Mouse (Mus musculus): Measurements from ENCODE around the gene Armt1. TPM values are rescaled to one million over a fixed set of nuclear protein-coding genes. Genes with fewer than 3 reads are reported as not detected.
A peak's percentile ranks its signal among the peaks of the same experiment; 100 is the strongest.

The Armt1 gene
- 10 to 100 TPM; 13.2 to 19.1 TPM for total RNA-seq (2021)
- long read RNA-seq, experiment 1, transcript Armt1-201 (5 exons, 2,429 nt): major isoform, 8 of 14 reads
- long read RNA-seq, experiment 1, partial matches to known transcripts: 2 of 14 reads
- long read RNA-seq, experiment 1, other reads (novel, unspliced or antisense): 4 of 14 reads
- long read RNA-seq, experiment 2, full-length matches to known transcripts: 10 of 17 reads
- long read RNA-seq, experiment 2, partial matches to known transcripts: 2 of 17 reads
- long read RNA-seq, experiment 2, other reads (novel, unspliced or antisense): 5 of 17 reads

DNA sequence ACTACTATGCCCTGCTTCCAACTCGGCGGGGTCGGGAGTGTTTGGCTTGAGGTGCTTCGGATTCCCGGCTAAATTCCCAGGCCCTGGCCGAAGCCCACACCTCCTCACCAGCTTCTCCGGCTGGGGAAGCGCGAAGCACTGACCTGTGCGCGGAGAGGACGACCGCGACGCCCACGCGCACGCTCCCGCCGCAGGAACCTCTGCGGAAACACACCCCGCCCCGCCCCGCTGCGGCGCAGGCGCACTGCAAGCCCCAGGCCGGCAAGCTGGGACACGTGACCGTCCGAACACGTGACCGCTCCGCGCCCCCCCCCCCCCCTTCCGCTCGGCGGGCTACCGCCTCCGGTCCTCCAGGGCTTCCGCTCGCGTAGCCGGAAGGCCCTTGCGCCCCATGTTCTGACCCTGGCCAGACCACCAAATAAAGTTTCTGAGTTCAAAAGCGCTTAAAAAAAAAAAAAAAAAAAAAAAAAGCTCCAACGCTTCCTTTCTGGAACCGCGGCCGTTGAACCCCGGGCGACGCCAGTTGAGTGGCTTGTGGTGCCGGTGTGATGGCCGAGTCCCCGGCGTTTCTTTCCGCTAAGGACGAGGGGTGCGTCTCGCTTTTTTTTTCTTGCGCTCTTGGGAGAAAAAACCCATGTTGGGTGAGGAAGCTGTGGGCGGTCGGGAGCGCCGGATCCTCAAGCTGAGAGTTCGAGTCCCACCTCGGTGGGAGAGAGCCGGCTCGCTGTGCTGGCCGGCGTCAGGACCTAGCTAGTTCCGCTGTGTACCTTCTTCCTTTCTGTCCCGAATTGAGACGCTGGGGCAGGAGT, at the start of gene Armt1, which contains the start of gene Rmnd1:
Gene Armt1 (plus strand): TSS at position 345 of the 809 bp plus-strand sequence.
Gene Rmnd1 (minus strand): TSS at position 266 of the 809 bp plus-strand sequence.
- DNase-seq: peak; percentile 97

DNA sequence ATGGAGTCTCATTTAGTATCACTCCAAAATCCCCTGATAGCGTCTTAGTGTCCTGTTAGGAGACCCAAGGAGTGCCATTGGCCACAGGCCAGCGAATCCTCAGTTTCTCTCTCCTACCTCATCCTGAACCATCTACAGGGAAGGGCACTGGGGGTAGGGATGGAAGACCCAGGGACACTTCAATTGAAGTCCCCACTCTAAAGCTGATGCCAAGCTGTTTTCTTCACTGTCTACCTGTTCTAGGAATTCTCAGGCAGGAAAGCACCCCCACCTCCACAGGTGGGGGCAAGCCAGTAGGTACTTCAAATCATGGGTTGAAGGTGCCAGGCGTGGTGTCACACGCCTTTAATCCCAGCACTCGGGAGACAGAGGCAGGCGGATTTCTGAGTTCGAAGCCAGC, 48.0 kb upstream of the Armt1 start:
- DNase-seq: no peak

DNA sequence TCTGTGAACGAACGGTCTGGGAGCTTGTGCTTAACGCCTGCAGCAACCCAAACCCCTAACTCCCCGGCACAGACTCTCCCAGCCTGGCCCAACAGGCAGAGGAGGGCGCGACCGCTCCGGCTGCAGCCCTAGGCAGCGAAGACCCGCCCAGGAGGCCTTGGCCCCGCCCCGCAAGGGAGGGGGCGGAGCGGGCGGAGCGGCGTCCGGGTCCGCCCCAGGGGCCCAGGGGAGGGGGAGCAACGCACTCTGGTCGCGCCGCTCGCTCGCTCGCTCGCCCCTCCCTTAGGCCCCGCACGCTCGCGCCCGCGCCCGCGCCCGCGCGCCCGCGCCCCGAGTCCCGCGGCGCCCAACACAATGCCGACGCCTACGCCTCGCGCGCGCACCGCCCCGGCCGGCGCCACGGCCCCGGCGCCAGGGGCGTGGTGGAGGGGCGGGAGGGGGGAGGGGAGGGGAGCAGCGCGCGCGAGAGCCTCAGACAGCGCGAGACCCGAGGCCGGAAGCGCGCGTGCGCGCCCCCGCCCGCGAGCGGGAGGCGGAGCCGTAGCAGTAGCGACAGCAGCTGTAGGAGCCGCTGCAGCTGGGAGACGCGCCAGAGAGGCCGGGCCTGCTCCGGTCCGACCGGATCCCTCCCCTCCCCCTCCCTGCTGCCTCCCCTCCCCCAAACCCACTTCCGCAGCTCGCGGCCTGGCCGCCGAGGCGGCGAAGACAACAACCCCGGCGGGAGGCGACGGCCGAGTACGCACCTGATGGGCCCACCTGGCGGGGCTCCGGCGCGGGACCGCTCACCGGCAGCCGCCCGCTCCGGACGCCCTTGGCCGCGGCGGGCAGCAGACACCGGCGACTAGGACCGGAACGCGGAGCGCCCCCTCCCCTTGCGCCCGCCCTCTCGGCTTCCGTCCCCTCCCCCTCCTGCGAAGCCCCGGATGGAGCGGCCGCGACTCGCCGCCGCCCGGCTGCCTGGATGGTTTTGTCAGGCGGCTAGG, 45.4 kb upstream of the Armt1 start:
- peak; percentile 97 for DNase-seq

DNA sequence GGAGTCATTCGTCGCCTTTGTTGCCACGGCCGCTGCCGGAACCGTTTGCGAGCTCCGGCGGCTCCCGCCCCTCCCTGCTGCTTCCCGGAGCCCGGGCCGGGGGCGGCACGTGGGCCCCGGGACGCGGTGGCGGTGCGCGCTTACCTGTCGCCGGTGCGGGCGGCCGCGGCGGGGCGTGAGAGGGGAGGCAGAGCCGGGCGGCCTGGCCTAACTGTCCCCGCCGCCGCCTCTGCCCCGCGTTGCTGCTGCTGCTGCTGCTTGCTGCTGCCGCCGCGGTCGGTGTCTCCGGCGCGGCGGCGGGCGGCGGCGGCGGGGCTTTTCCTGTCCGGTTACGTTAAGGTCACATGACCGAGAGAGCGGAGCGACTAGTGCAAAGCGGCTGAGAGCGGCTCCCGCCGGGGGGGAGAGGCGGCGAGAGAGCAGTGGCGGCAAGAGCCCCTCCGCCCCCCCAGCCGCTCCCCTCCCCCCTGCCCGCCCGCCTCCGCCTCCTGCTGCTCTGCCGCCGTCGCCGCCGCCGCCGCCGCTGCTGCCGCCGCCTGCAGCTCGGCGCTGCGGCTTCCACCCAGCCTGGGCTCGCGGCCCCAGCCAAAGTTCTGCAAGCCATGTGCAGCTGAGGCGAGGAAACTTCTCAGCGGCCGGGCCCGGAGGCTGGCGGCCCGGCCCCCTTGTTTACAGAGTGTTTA, 44.4 kb upstream of the Armt1 start, which contains the start of gene Zbtb2:
Gene Zbtb2 (minus strand): TSS at position 408 of the 683 bp plus-strand sequence.
- peak; percentile 74 for DNase-seq

DNA sequence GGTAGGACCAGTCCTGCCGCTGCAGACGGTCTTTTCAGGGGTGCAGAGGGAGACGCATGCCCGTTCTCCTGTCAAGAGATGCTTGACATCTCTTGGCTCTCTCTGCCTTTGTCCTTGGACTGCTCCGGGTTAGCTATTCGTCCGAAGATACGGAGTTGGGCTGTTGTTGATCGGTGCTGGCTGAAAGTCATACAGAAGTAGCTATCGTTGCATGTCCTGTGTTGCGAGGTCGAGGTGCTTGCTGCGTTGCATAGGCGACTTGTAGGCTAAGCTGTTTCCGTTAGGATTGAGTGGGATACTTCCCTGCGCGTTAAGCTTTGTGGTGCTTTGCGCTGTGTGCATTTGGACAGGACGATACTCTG, 43.9 kb upstream of the Armt1 start:
- DNase-seq: no peak

DNA sequence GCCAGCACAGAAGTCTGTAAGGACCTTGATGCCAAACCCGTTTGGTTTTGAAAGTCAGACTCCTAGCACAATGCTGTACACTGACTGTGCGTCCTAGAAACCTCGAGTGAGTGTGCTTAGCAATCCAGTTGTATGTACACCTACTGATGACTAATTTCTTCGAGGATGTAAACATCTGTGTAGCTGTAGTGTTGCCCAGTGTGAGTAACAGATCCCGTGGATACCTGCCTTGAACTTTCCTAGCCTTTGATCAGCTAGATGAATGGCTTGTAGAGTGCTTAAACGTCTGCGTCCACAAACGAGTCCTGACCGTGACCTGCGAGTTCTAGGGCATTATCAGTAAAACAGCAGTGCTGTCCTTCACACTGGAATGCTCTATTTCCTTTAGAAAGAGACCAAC, 43.2 kb upstream of the Armt1 start:
- DNase-seq: peak; percentile 60

DNA sequence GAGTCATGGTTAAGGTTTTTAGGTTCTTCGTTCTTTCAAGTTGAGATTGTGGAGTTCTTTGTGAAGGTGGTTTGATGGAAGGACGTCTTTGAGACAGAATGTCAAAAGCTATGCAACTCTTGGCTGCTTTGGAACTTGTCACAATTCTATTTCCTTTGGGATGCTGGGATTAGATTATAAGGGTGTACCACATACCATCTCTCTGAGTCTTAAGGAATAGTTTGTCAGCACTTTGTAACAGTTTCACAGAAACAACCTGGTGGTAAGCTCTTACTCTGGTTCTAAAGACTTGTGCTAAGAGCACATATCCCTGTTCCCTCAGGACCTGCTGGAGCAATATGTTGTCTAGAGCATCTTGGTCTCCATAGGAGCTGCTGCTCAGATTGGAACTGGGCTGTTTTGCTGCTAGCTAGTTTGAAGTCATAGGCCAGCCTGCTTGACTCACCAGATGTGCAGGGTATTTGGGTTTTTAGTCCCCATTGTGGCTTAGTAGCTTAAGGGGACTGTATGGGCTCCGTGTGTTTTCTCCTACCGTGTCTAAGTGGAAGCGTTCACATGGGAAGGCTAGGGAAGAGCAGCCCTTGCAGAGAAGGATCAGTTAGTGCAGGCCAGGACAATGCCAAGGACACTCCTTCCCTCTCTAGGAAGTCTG, 42.7 kb upstream of the Armt1 start:
- no peak for DNase-seq

DNA sequence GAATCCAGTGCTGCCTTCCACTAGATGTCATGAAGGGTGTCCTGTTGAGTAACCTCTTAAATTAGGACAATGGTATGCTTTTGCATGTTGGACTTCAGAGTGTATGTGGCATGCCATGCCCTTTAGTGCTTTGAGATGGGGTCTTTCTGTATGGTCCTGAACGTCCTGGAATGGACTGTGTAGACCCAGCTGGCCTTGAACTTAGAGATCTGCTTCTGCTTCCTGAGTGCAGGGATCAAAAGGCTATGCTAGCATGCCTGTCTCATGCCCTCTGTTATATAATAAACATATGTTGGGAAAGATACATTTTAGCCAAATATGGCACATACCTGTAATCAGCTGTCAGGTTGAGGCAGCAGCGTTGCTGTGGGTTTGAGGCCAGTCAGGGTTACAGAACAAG, 41.7 kb upstream of the Armt1 start:
- DNase-seq: no peak

DNA sequence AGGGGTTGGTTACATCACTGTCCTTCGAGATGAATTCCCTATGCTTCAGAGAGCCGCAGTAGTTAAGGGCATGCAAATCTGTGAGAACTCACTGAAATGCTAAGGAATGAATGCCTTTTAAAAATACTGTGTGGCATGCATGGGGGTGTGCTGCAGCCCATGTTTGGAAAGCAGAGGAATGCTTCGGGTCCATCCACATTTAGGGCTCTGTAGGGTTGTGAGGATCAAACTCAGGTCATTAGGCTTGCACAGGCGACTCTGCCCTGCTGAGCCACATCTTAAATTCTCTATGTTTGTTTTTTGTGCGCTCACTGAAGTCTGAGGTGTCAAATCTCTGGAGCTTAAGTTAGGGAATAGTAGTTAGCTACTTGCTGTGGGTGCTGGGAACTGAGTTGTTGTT, 41.2 kb upstream of the Armt1 start:
- DNase-seq: no peak

DNA sequence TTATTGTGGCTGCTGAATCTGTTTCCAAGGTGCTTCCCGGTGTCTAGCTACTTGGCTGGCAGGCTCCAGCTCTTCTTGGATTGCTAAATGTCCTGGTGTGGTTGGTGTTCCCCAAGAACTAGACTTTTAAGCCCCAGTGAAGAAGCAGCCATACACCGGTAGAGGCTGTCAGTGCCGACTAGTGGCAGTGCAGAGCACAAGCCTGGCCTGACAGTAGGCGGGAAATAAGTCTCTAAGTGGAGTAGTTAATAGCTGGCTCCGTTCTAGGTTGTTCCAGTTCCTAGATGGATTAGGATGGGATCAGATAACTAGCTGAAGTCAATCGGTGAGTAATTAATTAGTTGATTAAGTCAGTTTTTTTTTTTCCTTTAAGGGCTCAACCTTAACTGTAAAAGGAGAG, 40.4 kb upstream of the Armt1 start:
- DNase-seq: peak; percentile 41

DNA sequence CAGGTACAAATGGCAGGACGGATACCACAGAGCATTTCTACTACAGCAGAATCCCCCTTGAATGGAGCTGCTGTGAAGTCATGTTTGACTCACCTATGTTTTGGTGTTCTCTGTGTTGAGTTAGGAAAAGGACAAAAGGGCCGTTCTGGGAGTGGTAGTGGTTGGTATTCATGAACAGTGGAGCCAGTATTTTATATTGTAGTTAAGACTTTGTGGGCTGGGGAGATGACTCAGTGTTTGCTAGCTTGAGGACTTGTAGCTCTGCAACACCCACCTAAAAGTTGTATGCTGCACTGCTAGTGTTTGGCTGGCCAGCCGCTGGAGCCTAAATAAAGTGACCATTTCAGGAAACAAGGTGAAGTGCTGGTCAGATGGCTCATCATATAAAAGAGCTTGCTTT, 36.9 kb upstream of the Armt1 start:
- DNase-seq: no peak

DNA sequence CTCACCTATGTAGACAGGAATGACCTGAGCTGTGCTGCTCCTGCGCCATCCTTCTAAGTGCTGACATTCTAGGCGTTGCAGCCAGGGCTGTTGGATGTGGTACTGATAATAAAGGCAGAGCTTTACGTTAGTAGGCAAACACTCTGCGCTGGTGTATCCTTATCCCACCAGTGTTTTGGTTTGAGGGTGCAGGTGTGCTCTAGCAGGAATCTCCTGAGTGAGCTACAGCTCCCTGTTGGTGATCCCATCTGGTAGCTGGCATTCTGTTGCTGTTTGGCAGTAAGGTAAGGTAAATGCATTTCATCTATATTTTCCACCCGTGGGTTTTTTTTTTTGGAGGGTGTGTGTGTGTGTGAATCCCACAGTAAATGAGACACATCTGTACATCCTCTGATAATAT, 34.2 kb upstream of the Armt1 start:
- DNase-seq: no peak

DNA sequence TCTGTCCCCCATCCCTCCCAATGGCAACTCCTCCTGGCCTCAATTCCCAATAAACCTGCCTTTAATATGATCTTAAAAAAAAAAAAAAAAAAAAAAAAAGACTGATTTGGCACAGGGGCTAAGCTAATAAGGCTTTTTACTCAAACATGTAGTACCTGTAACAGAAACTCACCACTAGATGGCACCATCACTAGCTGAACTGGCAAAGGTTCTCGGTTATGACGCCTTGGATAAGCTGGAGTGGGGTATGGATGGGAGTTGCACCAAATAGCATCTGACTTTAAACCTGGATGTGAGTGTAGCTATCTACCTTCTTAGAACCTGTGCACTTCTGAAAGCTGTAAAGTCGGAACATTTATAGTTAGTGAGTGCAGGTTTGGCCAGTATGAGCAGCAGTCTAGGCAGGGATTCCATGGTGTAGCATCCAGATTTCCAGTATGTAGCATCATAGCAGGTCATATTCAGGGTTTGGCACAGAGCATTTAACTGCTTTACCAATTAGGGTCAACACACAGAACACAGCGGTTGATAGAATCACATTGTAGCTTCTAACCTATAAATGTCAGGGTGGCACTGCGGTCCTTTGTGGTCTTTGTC, 27.3 kb upstream of the Armt1 start:
- DNase-seq: peak; percentile 56

DNA sequence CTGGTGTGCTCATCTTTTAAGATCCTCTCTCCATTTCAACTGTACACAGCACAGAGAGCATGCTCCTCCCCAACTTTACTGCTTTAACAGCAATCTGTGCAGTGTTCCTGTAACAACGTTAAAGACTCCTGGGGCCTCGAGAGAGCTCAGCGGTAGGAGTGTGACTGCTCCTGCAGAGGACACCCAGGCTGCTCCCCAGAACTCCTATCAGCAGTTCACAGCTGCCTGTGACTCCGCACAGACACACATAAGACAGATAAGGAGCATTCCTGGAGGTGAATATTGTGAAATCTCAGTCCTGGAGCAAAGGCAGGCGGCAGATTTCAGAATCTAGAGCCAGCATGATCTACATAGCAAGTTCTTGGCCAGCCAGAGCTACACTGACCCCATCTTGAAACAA, 26.8 kb upstream of the Armt1 start:
- DNase-seq: no peak

DNA sequence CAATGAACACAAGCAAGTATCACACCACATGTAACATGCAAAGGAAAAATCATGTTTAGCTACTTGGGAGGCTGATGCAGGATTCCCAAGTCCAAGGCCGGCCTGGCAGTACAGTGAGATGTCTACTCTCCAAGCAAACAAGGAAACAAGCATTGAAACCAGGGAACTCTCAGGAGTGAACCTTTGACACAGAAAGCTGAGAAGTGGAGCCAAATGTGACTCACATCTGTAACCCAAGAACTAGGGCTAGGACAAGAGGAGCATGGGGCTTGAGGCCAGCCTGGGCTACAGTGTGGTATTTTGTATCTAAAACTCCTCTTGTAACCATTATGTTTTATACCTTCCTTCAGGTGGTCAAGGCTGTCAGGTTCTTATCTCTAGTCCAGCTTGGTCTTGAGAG, 25.1 kb upstream of the Armt1 start:
- DNase-seq: no peak

DNA sequence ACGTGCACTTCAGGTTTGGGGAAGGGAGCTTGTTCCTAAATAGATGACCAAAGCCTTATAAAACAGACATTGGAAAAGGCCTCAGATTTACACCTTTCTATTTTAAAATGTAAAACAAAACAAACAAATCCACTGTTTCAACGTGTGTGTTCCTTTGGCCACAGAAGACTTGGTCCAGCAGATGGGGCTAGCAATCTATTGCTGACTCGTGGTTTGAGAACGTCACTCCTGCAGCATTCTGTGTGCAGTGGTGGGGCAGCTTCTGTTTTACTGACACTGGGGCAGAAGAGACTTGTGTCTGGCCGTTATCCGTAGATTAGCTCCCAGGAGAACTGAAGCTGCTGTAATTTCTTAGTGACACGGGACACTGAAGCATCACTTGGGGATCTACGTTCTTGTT, 7.0 kb upstream of the Armt1 start:
- no peak for DNase-seq

DNA sequence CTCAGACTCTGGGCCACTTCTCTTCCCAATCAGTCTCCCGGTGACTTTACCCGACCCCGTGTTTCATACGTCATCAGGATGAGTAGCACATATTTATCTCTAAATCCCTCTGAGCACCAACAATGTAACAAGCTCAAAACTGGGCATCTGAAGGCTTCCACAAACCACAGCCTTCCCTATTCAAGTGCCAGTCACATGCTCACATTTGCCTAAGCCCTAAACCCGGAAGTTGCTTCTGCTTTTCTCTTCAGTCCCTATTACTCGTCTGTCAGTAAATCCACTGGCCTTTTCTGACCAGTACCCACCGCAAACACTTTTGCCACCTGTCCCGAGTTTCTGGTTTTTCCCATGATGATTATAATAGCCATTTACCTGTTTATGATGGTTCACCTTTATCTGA, 1.9 kb upstream of the Armt1 start:
- no peak for DNase-seq

DNA sequence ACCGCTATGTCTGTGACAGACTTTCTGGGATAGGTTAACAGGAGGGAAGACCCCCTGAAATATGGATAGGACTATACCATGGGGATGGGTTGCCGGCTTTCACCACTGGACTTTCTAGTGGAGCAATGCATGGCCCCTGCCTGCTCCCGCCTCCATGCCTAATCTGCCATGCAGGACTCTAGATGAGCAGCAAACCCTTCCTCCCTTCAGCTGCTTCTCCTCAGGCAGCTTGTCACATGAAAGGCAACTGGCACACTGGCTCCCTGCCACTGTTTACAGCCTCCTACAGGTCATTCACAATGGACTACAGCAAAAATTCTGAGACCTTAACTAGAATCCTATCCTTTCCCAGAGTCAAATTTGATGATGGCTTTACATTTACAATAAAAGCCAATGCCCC, 1.4 kb upstream of the Armt1 start:
- peak; percentile 42 for DNase-seq

DNA sequence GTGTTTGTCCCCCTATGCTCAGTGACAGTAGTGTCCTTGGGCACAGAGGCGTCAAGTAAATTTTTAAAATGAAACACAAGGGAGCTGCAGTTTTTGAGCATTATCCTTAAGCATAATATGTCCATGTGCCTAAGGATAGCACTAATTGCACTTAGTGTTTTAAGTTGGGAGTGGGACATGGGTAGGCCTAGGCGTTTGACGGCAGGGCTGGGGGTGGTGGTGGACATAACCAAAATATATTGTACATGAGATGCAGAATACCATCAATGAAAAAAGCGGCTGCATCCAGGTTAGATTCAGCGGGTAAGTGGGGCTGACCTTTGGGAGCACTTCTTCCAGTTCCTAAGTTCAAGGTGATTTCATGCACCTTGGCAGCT, 533 bp upstream of the Armt1 start:
- no peak for DNase-seq

DNA sequence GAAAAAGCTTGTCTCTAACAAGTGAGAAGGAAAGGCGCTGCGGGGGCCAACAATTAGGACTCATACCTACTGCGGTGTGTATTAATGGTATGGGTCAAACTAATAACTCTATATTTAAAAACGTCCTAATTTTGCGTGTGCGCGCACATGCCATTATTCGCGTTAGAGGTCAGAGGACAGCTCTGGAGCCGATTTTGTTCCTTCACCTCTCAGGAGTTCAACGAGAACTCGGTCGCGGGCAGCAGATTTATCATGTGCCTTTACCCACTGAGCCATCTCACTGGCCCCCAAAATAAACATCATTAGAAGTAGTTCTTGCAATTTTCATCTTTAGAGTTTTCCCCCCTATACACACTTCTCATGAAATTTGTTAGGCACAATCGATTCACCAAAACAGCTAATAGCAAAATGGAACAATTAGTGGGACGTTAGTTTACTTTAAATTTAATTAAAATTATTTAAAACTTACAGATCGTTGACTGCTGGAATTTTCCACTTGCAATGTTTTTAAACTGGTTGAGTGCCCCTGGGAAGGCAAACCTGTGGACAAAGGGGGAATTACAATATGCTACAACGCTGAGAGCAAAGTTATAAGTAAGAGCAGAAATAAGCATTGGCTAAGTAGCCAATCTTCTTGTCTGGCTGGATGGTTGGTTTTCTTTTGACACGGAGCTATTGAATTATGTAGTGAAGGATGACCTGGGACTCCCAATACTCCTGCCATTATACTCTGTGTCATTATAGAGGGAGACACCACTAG, 909 bp downstream of the Armt1 start:
- DNase-seq: no peak
